Mouse (Mus musculus) liver, postnatal 0 days (tissue): ENCODE data around the gene Wdr37. TPM values are rescaled to one million over a fixed set of nuclear protein-coding genes. Genes with fewer than 3 reads are reported as not detected.
"Not testable (repeated sequence)": the region's sequence is repeated elsewhere in the genome, so short reads cannot be mapped to it uniquely, and the experiment has no call there.

Experiments used
- ATAC-seq: fragments of 200-750 bp; cut with Nextera tagmentation; 2 replicates; pipeline ENCODE4 v1.8.0; 2017; ENCODE audit warnings: mild to moderate bottlenecking, moderate library complexity
- DNase-seq: peaks from one replicate; pipeline ENCODE4 v3.0.0-alpha.2; 2016
- H3K27ac ChIP-seq: fragments of 300-500 bp; sonication (generic); 2 replicates; pipeline ENCODE4 v1.5.1; 2014; ENCODE audit warnings: antibody characterized with exemption, moderate library complexity, mild to moderate bottlenecking, low read depth
- H3K27me3 ChIP-seq: fragments of 300-500 bp; sonication (generic); 2 replicates; pipeline ENCODE4 v1.6.1; 2014; ENCODE audit warnings: low read length, control low read depth, mixed read lengths; ENCODE audit not compliant: insufficient read depth
- H3K36me3 ChIP-seq: fragments of 300-500 bp; sonication (generic); replicated peaks from 2 replicates; pipeline ENCODE4 v1.6.1; 2014; ENCODE audit warnings: mild to moderate bottlenecking, control low read depth, low read length, moderate library complexity, mixed read lengths; ENCODE audit not compliant: insufficient read depth
- H3K4me1 ChIP-seq: fragments of 300-500 bp; sonication (generic); 2 replicates; pipeline ENCODE4 v1.6.1; 2014; ENCODE audit warnings: antibody characterized with exemption, mild to moderate bottlenecking, control low read depth; ENCODE audit not compliant: insufficient read depth
- H3K4me2 ChIP-seq: fragments of 300-500 bp; sonication (generic); 2 replicates; pipeline ENCODE4 v1.6.1; 2014; ENCODE audit warnings: low read depth, mild to moderate bottlenecking, low read length, moderate library complexity, mixed read lengths
- H3K4me3 ChIP-seq: fragments of 300-500 bp; sonication (generic); 2 replicates; pipeline ENCODE4 v1.5.1; 2014; ENCODE audit warnings: low read depth, low read length
- H3K9ac ChIP-seq: fragments of 300-500 bp; sonication (generic); replicated peaks from 2 replicates; pipeline ENCODE4 v1.6.1; 2014; ENCODE audit warnings: mild to moderate bottlenecking, moderate library complexity
- H3K9me3 ChIP-seq: fragments of 300-500 bp; sonication (generic); 2 replicates; pipeline ENCODE4 v1.6.1; 2016; ENCODE audit warnings: mild to moderate bottlenecking, control low read depth, low read length, mixed read lengths
- CTCF ChIP-seq: sonication (generic); IDR thresholded peaks from 2 replicates; pipeline ENCODE4 v1.5.1; 2016; ENCODE audit warnings: antibody characterized with exemption, low read depth
- EP300 ChIP-seq: IDR thresholded peaks from 2 replicates; pipeline ENCODE4 v1.6.1; 2016; ENCODE audit warnings: antibody characterized with exemption, low read depth, mild to moderate bottlenecking
- WGBS: fragments of 180-500 bp; shearing (Covaris S2); extraction: QIAGEN DNeasy Blood & Tissue Kit; methylation state at CpG from one replicate; pipeline ENCODE4 v1.1.7; 2014; ENCODE audit not compliant: insufficient replicate concordance; 5-methylcytosine and 5-hydroxymethylcytosine counted together
- polyA plus RNA-seq: library from polyadenylated mRNA; unstranded; fragments of >200 nt; fragmentation: Nextera tagmentation; extraction: Ambion mirVana; gene quantifications from 2 replicates; pipeline ENCODE4 v1.2.1, GENCODE M21; 2015

Wdr37 gene
- polyA plus RNA-seq, 1 experiment from 2014 or later, result 5.8 TPM

- H3K36me3 ChIP-seq, result peaks cover 55% of the 10 kb centered on the region
- ATAC-seq (no peak), DNase-seq (no peak)
- H3K4me2 ChIP-seq, result no peak overlapping the region
- H3K4me1 ChIP-seq, result no peaks in the 10 kb centered on the region
- H3K27me3 ChIP-seq, result no peaks in the 10 kb centered on the region
- H3K9ac ChIP-seq, result no peak overlapping the region
- no peak overlapping the region for H3K27ac ChIP-seq
- 65% methylated on average over 3 of the region's 3 CpGs for WGBS
- H3K4me3 ChIP-seq, result no peak overlapping the region
- TF ChIP-seq EP300, result no peak
- no peak for TF ChIP-seq CTCF
- H3K9me3 ChIP-seq, result no peaks in the 10 kb centered on the region
These were observed 29.4 kb downstream of the Wdr37 start for GRCm38 (mm10) chr13:8842273-8842672.

- DNase-seq, H3K4me2 ChIP-seq, H3K27ac ChIP-seq, H3K4me1 ChIP-seq, H3K9me3 ChIP-seq, H3K4me3 ChIP-seq, H3K9ac ChIP-seq, H3K27me3 ChIP-seq, ATAC-seq: not testable (repeated sequence)
- 82% methylated on average over 7 of the region's 7 CpGs for WGBS
- H3K36me3 ChIP-seq, result peaks cover 53% of the 10 kb centered on the region
These were observed 29.9 kb downstream of the Wdr37 start for GRCm38 (mm10) chr13:8841846-8842245.

- Histone ChIP-seq H3K4me2 (no peak overlapping the region), H3K27ac (no peak overlapping the region), H3K27me3 (no peaks in the 10 kb centered on the region), H3K4me3 (no peak overlapping the region), H3K9me3 (no peaks in the 10 kb centered on the region), H3K9ac (no peak overlapping the region), H3K36me3 (peaks cover 53% of the 10 kb centered on the region), H3K4me1 (no peaks in the 10 kb centered on the region)
- ATAC-seq (no peak), DNase-seq (no peak)
- TF ChIP-seq CTCF (no peak), EP300 (no peak)
- WGBS, result 57% methylated on average over 2 of the region's 2 CpGs
These were observed 30.8 kb downstream of the Wdr37 start for GRCm38 (mm10) chr13:8840941-8841340.

DNA sequence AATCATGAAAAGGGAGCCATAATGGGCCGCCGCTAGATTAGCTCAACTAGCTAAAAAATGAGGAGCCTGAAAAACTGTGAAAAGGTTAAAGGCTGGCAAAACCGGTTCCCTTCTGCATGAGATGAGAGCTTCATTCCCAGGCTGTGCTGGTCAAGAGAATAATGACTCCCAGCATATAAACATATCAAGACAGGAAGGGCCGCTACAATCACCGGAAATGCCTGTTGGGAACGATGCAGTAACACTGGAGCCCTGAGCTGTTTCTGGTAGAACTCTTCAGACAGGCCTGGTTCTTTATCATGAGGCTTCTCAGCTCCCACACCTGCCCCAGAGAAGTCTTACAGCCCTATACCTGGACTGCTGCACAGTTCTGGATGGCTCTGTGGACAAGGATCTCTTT is 31.8 kb downstream of the Wdr37 start:
- peak; percentile 70 for ATAC-seq
- no peak for TF ChIP-seq EP300
- no peak for TF ChIP-seq CTCF
- no peak for DNase-seq
- no peaks in the 10 kb centered on the region for H3K27me3 ChIP-seq
- H3K9ac ChIP-seq, result no peak overlapping the region
- H3K27ac ChIP-seq, result peak overlapping the region; percentile 45; the same call in 1 of the 2 replicates
- no peak overlapping the region for H3K4me2 ChIP-seq
- peaks cover 54% of the 10 kb centered on the region for H3K36me3 ChIP-seq
- no peaks in the 10 kb centered on the region for H3K4me1 ChIP-seq
- no peak overlapping the region for H3K4me3 ChIP-seq
- no peaks in the 10 kb centered on the region for H3K9me3 ChIP-seq
- 75% methylated on average over 6 of the region's 6 CpGs for WGBS

- Histone ChIP-seq H3K4me3 (no peak overlapping the region), H3K4me2 (no peak overlapping the region), H3K27ac (peak overlapping the region; percentile 45), H3K36me3 (peaks cover 59% of the 10 kb centered on the region), H3K9me3 (no peaks in the 10 kb centered on the region), H3K4me1 (no peaks in the 10 kb centered on the region), H3K9ac (no peak overlapping the region), H3K27me3 (no peaks in the 10 kb centered on the region)
- ATAC-seq (no peak), DNase-seq (no peak)
- WGBS, result 82% methylated on average over 10 of the region's 10 CpGs
- TF ChIP-seq EP300 (no peak), CTCF (no peak)
These were observed 32.6 kb downstream of the Wdr37 start for GRCm38 (mm10) chr13:8839111-8839510.

- no peak for TF ChIP-seq CTCF
- TF ChIP-seq EP300, result no peak
- Histone ChIP-seq H3K4me1 (no peaks in the 10 kb centered on the region), H3K9me3 (no peaks in the 10 kb centered on the region), H3K27me3 (no peaks in the 10 kb centered on the region), H3K4me2 (no peak overlapping the region), H3K27ac (no peak overlapping the region), H3K4me3 (no peak overlapping the region), H3K36me3 (peaks cover 60% of the 10 kb centered on the region), H3K9ac (no peak overlapping the region)
- no peak for DNase-seq
- WGBS, result 70% methylated on average over 3 of the region's 3 CpGs
- ATAC-seq, result no peak
These were observed 33.3 kb downstream of the Wdr37 start for GRCm38 (mm10) chr13:8838394-8838793.

DNA sequence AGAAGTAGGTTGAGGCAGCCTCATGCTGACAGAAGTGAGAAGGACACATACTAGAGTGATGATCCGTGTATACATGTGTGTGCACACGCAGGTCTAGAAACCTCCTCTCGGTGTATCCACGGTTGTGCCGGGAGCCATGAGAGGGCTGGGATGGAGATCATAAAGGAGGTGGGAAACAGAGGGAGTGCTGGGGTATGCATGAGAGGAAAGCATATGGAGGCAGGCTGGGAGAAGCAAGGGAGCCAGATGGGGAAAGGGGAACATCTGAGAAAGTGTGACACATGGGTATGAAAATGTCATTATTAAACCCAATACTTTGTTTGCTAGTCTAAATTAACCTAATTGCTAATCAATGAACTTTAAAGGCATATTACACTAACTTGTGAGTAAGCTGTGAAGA is 37.1 kb downstream of the Wdr37 start:
- Histone ChIP-seq H3K27ac (no peak overlapping the region), H3K9me3 (no peaks in the 10 kb centered on the region), H3K27me3 (no peaks in the 10 kb centered on the region), H3K36me3 (peaks cover 63% of the 10 kb centered on the region), H3K4me1 (no peaks in the 10 kb centered on the region), H3K9ac (no peak overlapping the region), H3K4me2 (no peak overlapping the region), H3K4me3 (no peak overlapping the region)
- DNase-seq (no peak), ATAC-seq (no peak)
- TF ChIP-seq EP300 (no peak), CTCF (no peak)
- WGBS, result 84% methylated on average over 5 of the region's 5 CpGs
